Mouse (Mus musculus): ENCODE measurements around the gene Cdk17. TPM values are rescaled to one million over a fixed set of nuclear protein-coding genes. Genes with fewer than 3 reads are reported as not detected.

Gene Cdk17
- polyA plus RNA-seq, 1 experiment from 2014 or later, result 41.2 TPM

DNA sequence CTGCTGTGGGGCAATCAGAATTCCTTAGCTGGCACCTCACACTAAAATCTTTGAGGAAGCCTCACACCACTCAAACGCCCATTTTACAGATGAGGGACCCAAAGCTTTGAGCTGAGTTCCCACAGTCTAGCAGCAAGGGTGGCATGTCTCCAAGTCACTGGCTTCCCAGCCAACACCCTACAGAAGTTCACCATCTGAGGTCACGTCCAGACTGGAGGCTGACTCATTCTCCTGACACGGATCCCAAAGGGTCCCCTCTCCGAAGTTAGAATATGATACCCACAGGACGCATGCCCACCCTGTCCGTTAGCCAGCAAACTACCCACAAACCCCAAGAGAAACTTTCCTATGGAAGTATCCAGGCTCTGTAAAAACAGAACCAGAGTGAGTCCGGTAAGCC is 111.2 kb downstream of the Cdk17 start:
- Histone ChIP-seq H3K9ac (replicated peaks) (no peak overlapping the region), H3K4me1 (peaks cover 38% of the 10 kb centered on the region), H3K27me3 (replicated peaks) (no peaks in the 10 kb centered on the region), H3K36me3 (no peaks in the 10 kb centered on the region), H3K27ac (replicated peaks) (no peak overlapping the region), H3K4me3 (replicated peaks) (no peak overlapping the region), H3K9me3 (replicated peaks) (no peaks in the 10 kb centered on the region), H3K4me2 (no peak overlapping the region)
- no peak for ATAC-seq (ENCODE audit: low FRiP score)
- WGBS, result 90% methylated on average over 7 of the region's 7 CpGs

GRCm38 (mm10) chr10:93272986-93273982 is 112.6 kb downstream of the Cdk17 start:
- no peaks in the 10 kb centered on the region for H3K9me3 ChIP-seq (replicated peaks)
- H3K4me2 ChIP-seq, result no peak overlapping the region
- WGBS, result 70% methylated on average over 14 of the region's 14 CpGs
- H3K27me3 ChIP-seq (replicated peaks), result no peaks in the 10 kb centered on the region
- ATAC-seq (ENCODE audit: low FRiP score), result no peak
- H3K27ac ChIP-seq (replicated peaks), result no peak overlapping the region
- peaks cover 46% of the 10 kb centered on the region for H3K4me1 ChIP-seq
- H3K36me3 ChIP-seq, result no peaks in the 10 kb centered on the region
- no peak overlapping the region for H3K9ac ChIP-seq (replicated peaks)
- H3K4me3 ChIP-seq (replicated peaks), result no peak overlapping the region

DNA sequence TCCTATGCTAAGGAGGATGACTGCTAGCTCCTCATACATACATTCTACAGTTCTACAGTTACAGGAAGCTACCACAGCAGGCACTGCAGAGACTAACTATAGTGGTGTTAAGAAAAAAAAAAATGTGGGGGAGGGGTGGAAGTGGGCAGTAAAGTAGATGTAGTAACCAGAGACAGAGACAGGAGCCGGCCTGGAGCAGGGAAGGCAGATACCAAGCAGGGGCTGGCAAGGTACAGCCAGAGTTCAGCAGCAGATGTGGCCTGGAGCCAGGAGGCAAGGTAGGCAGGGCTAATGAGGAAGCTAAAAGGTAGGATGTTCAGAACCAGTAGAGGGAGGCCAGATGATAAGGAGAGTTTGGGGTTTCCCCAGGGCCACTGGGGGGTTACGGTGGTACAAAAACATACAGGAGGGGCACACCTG is 113.6 kb downstream of the Cdk17 start:
- peak overlapping the region; percentile 54; the same call in 1 of the 2 replicates for H3K27ac ChIP-seq (replicated peaks)
- no peak overlapping the region for H3K4me3 ChIP-seq (replicated peaks)
- no peaks in the 10 kb centered on the region for H3K27me3 ChIP-seq (replicated peaks)
- no peaks in the 10 kb centered on the region for H3K36me3 ChIP-seq
- peaks cover 46% of the 10 kb centered on the region for H3K4me1 ChIP-seq
- H3K4me2 ChIP-seq, result no peak overlapping the region
- H3K9me3 ChIP-seq (replicated peaks), result no peaks in the 10 kb centered on the region
- no peak for ATAC-seq (ENCODE audit: low FRiP score)
- WGBS, result 55% methylated on average over 2 of the region's 2 CpGs
- no peak overlapping the region for H3K9ac ChIP-seq (replicated peaks)

GRCm38 (mm10) chr10:93275212-93276136 is 114.8 kb downstream of the Cdk17 start:
- peak; percentile 82 for ATAC-seq (ENCODE audit: low FRiP score)
- WGBS, result 20% methylated on average over 25 of the region's 25 CpGs
- peak overlapping the region; percentile 53 for H3K4me2 ChIP-seq
- peaks cover 40% of the 10 kb centered on the region for H3K4me1 ChIP-seq
- H3K27ac ChIP-seq (replicated peaks), result peak overlapping the region; percentile 88
- no peaks in the 10 kb centered on the region for H3K9me3 ChIP-seq (replicated peaks)
- H3K27me3 ChIP-seq (replicated peaks), result no peaks in the 10 kb centered on the region
- H3K36me3 ChIP-seq, result no peaks in the 10 kb centered on the region
- peak overlapping the region; percentile 36 for H3K4me3 ChIP-seq (replicated peaks)
- H3K9ac ChIP-seq (replicated peaks), result peak overlapping the region; percentile 51

DNA sequence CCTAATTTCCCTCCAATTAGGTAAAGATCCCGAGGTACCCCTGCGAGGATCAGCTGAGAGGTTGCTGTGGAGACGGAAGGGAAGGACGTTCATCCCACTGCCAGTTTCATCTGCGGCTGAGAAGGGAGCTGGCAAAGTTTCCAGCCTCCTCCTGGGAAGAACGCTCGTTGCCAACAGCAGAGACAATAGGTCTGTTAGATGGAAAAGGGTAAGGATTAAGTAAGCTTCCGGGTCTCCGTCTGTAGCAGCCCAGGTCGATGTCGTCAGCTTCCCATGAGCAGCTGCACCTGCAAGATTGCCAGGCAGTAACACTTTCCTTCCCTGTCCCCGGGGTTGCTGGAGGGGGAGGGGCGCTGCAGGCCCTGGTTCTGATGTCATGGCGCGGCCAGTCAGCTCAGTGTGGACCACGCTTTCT is 115.7 kb downstream of the Cdk17 start:
- Histone ChIP-seq H3K27me3 (replicated peaks) (no peaks in the 10 kb centered on the region), H3K9ac (replicated peaks) (peak overlapping the region; percentile 51), H3K4me2 (peak overlapping the region; percentile 53), H3K36me3 (no peaks in the 10 kb centered on the region), H3K27ac (replicated peaks) (peak overlapping the region; percentile 88), H3K9me3 (replicated peaks) (no peaks in the 10 kb centered on the region), H3K4me1 (peaks cover 46% of the 10 kb centered on the region), H3K4me3 (replicated peaks) (peak overlapping the region; percentile 36)
- ATAC-seq (ENCODE audit: low FRiP score), result peak; percentile 72
- WGBS, result 4% methylated on average over 16 of the region's 16 CpGs

GRCm38 (mm10) chr10:93276857-93277256 is 116.2 kb downstream of the Cdk17 start:
- H3K27ac ChIP-seq (replicated peaks), result peak overlapping the region; percentile 88
- WGBS, result 38% methylated on average over 9 of the region's 9 CpGs
- no peaks in the 10 kb centered on the region for H3K9me3 ChIP-seq (replicated peaks)
- peak overlapping the region; percentile 53 for H3K4me2 ChIP-seq
- peak overlapping the region; percentile 36 for H3K4me3 ChIP-seq (replicated peaks)
- H3K4me1 ChIP-seq, result peaks cover 46% of the 10 kb centered on the region
- H3K36me3 ChIP-seq, result no peaks in the 10 kb centered on the region
- ATAC-seq (ENCODE audit: low FRiP score), result no peak
- peak overlapping the region; percentile 51 for H3K9ac ChIP-seq (replicated peaks)
- H3K27me3 ChIP-seq (replicated peaks), result no peaks in the 10 kb centered on the region

- H3K36me3 ChIP-seq, result no peaks in the 10 kb centered on the region
- H3K27ac ChIP-seq (replicated peaks), result no peak overlapping the region
- ATAC-seq (ENCODE audit: low FRiP score), result no peak
- H3K9ac ChIP-seq (replicated peaks), result no peak overlapping the region
- no peaks in the 10 kb centered on the region for H3K9me3 ChIP-seq (replicated peaks)
- H3K4me3 ChIP-seq (replicated peaks), result no peak overlapping the region
- no peaks in the 10 kb centered on the region for H3K27me3 ChIP-seq (replicated peaks)
- H3K4me1 ChIP-seq, result peaks cover 60% of the 10 kb centered on the region
- 83% methylated on average over 8 of the region's 8 CpGs for WGBS
- H3K4me2 ChIP-seq, result no peak overlapping the region
These were observed 117.7 kb downstream of the Cdk17 start for GRCm38 (mm10) chr10:93278361-93278760.

- Histone ChIP-seq H3K9ac (replicated peaks) (no peak overlapping the region), H3K4me1 (peaks cover 56% of the 10 kb centered on the region), H3K4me2 (no peak overlapping the region), H3K9me3 (replicated peaks) (no peaks in the 10 kb centered on the region), H3K36me3 (no peaks in the 10 kb centered on the region), H3K4me3 (replicated peaks) (no peak overlapping the region), H3K27me3 (replicated peaks) (no peaks in the 10 kb centered on the region), H3K27ac (replicated peaks) (no peak overlapping the region)
- WGBS, result 91% methylated on average over 9 of the region's 9 CpGs
- no peak for ATAC-seq (ENCODE audit: low FRiP score)
These were observed 118.4 kb downstream of the Cdk17 start for GRCm38 (mm10) chr10:93279062-93279461.

- Histone ChIP-seq H3K4me3 (replicated peaks) (no peak overlapping the region), H3K4me2 (no peak overlapping the region), H3K9ac (replicated peaks) (no peak overlapping the region), H3K36me3 (no peaks in the 10 kb centered on the region), H3K27me3 (replicated peaks) (no peaks in the 10 kb centered on the region), H3K9me3 (replicated peaks) (no peaks in the 10 kb centered on the region), H3K4me1 (peaks cover 41% of the 10 kb centered on the region), H3K27ac (replicated peaks) (no peak overlapping the region)
- WGBS, result 76% methylated on average over 12 of the region's 12 CpGs
- ATAC-seq (ENCODE audit: low FRiP score), result no peak
These were observed 119.9 kb downstream of the Cdk17 start for GRCm38 (mm10) chr10:93280586-93280985.

- Histone ChIP-seq H3K4me2 (no peak overlapping the region), H3K4me3 (replicated peaks) (no peak overlapping the region), H3K27me3 (replicated peaks) (no peaks in the 10 kb centered on the region), H3K4me1 (peaks cover 36% of the 10 kb centered on the region), H3K9me3 (replicated peaks) (no peaks in the 10 kb centered on the region), H3K9ac (replicated peaks) (no peak overlapping the region), H3K36me3 (no peaks in the 10 kb centered on the region), H3K27ac (replicated peaks) (no peak overlapping the region)
- WGBS, result 55% methylated on average over 7 of the region's 7 CpGs
- no peak for ATAC-seq (ENCODE audit: low FRiP score)
These were observed 120.4 kb downstream of the Cdk17 start for GRCm38 (mm10) chr10:93281092-93281491.

- H3K27ac ChIP-seq (replicated peaks), result peak overlapping the region; percentile 38; the same call in 1 of the 2 replicates
- H3K4me1 ChIP-seq, result peaks cover 22% of the 10 kb centered on the region
- no peaks in the 10 kb centered on the region for H3K9me3 ChIP-seq (replicated peaks)
- H3K36me3 ChIP-seq, result no peaks in the 10 kb centered on the region
- no peak overlapping the region for H3K4me2 ChIP-seq
- no peak for ATAC-seq (ENCODE audit: low FRiP score)
- no peaks in the 10 kb centered on the region for H3K27me3 ChIP-seq (replicated peaks)
- no peak overlapping the region for H3K9ac ChIP-seq (replicated peaks)
- WGBS, result 30% methylated on average over 12 of the region's 12 CpGs
- no peak overlapping the region for H3K4me3 ChIP-seq (replicated peaks)
These were observed 121.9 kb downstream of the Cdk17 start for GRCm38 (mm10) chr10:93282526-93282964.
